Mouse (Mus musculus): ENCODE data around the gene Osm.

DNA sequence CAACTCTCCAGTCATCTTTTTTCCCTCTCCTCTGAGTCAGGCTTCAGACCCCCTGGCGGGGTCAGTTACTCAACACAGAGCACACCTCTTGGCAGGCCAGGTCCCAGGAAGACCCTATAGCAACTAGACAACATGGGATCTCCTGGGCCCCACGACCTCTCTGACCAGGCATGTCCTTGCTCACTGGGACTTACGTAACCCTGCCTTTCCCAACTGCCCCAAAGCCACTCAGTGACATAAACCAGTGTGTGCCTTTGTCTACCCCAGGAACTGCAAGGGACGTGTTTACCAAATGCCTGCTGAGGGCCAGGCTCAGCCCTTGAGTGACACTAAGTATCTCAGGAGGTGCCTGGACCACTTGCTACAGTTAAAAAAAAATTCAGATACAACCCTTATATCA is 6.4 kb upstream of the Osm start:
- TF ChIP-seq CTCF (IDR thresholded peaks at IDR 0.05; ENCODE audit: low read depth, low read length) (no peak), POLR2A (IDR thresholded peaks at IDR 0.05; ENCODE audit: extremely low read depth, insufficient read depth, low read length) (no peak)
